Mouse (Mus musculus): ENCODE data around the gene 0610009B22Rik.
A peak's percentile ranks its signal among the peaks of the same experiment; 100 is the strongest.

0610009B22Rik gene

GRCm38 (mm10) chr11:51658705-51659104 lies 30.0 kb downstream of the 0610009B22Rik start:
- no peak for DNase-seq (ENCODE audit: low spot score)

- no peak for DNase-seq (ENCODE audit: low spot score)
These were observed 30.4 kb downstream of the 0610009B22Rik start for GRCm38 (mm10) chr11:51658291-51658690.

GRCm38 (mm10) chr11:51656798-51657521 lies 31.7 kb downstream of the 0610009B22Rik start:
- no peak for DNase-seq (ENCODE audit: low spot score)

- DNase-seq (ENCODE audit: low spot score), result no peak
These were observed 33.8 kb downstream of the 0610009B22Rik start for GRCm38 (mm10) chr11:51654891-51655290.

- no peak for DNase-seq (ENCODE audit: low spot score)
These were observed 34.9 kb downstream of the 0610009B22Rik start for GRCm38 (mm10) chr11:51653736-51654135.

- no peak for DNase-seq (ENCODE audit: low spot score)
These were observed 35.7 kb downstream of the 0610009B22Rik start for GRCm38 (mm10) chr11:51652889-51653418.

- peak; percentile 81 for DNase-seq (ENCODE audit: low spot score)
These were observed 37.8 kb downstream of the 0610009B22Rik start, which contains the start of the genes N4bp3 and D930048N14Rik for GRCm38 (mm10) chr11:51650691-51651515. TSS of gene N4bp3 (minus strand) at chr11:51650842. TSS of gene D930048N14Rik (plus strand) at chr11:51650954.

GRCm38 (mm10) chr11:51650261-51650660 lies 38.4 kb downstream of the 0610009B22Rik start:
- DNase-seq (ENCODE audit: low spot score), result peak; percentile 30

GRCm38 (mm10) chr11:51649889-51650199 lies 38.8 kb downstream of the 0610009B22Rik start:
- DNase-seq (ENCODE audit: low spot score), result peak; percentile 60

- DNase-seq (ENCODE audit: low spot score), result peak; percentile 19
These were observed 39.4 kb downstream of the 0610009B22Rik start for GRCm38 (mm10) chr11:51649111-51649888.

- peak; percentile 90 for DNase-seq (ENCODE audit: low spot score)
These were observed 40.1 kb downstream of the 0610009B22Rik start for GRCm38 (mm10) chr11:51648566-51648965.

GRCm38 (mm10) chr11:51646751-51647667 lies 41.7 kb downstream of the 0610009B22Rik start:
- DNase-seq (ENCODE audit: low spot score), result peak; percentile 27

- no peak for DNase-seq (ENCODE audit: low spot score)
These were observed 42.4 kb downstream of the 0610009B22Rik start for GRCm38 (mm10) chr11:51646245-51646644.

GRCm38 (mm10) chr11:51645293-51645692 lies 43.4 kb downstream of the 0610009B22Rik start:
- no peak for DNase-seq (ENCODE audit: low spot score)

- no peak for DNase-seq (ENCODE audit: low spot score)
These were observed 44.5 kb downstream of the 0610009B22Rik start for GRCm38 (mm10) chr11:51644217-51644616.

GRCm38 (mm10) chr11:51643761-51644160 lies 44.9 kb downstream of the 0610009B22Rik start:
- DNase-seq (ENCODE audit: low spot score), result no peak

GRCm38 (mm10) chr11:51643202-51643601 lies 45.5 kb downstream of the 0610009B22Rik start:
- no peak for DNase-seq (ENCODE audit: low spot score)

- no peak for DNase-seq (ENCODE audit: low spot score)
These were observed 47.9 kb downstream of the 0610009B22Rik start for GRCm38 (mm10) chr11:51640748-51641147.

- no peak for DNase-seq (ENCODE audit: low spot score)
These were observed 50.2 kb downstream of the 0610009B22Rik start for GRCm38 (mm10) chr11:51638497-51638896.

GRCm38 (mm10) chr11:51637971-51638414 lies 50.7 kb downstream of the 0610009B22Rik start:
- DNase-seq (ENCODE audit: low spot score), result peak; percentile 81

- DNase-seq (ENCODE audit: low spot score), result peak; percentile 85
These were observed 52.4 kb downstream of the 0610009B22Rik start for GRCm38 (mm10) chr11:51636323-51636684.

Measured in embryo, embryonic 10.5 days (tissue).